Mouse (Mus musculus): ENCODE results near the gene Myo1e.

- TF ChIP-seq BHLHE40 (IDR thresholded peaks at IDR 0.05; ENCODE audit: low read depth, low read length) (no peak), MXI1 (IDR thresholded peaks at IDR 0.05; ENCODE audit: low read depth, low read length) (no peak), PAX5 (IDR thresholded peaks at IDR 0.05; ENCODE audit: low read length) (no peak), KAT2A (IDR thresholded peaks at IDR 0.05; ENCODE audit: insufficient replicate concordance, low read length) (no peak), UBTF (IDR thresholded peaks at IDR 0.05; ENCODE audit: low read depth, low read length) (no peak), RCOR1 (conservative IDR thresholded peaks at IDR 0.05; ENCODE audit: low read depth, low read length) (no peak), JUN (IDR thresholded peaks at IDR 0.05; ENCODE audit: insufficient read depth, low read depth, low read length) (no peak), MAX (IDR thresholded peaks at IDR 0.05; ENCODE audit: low read length) (no peak), MYC (IDR thresholded peaks at IDR 0.05; ENCODE audit: low read depth, low read length) (no peak), TCF12 (IDR thresholded peaks at IDR 0.05; ENCODE audit: low read depth, low read length) (no peak)
These were observed 194.9 kb downstream of the Myo1e start for GRCm38 (mm10) chr9:70401937-70402539.
